Mouse (Mus musculus) stomach, embryonic 16.5 days (tissue): ENCODE measurements at regions not wholly inside any gene's neighbourhood (a gene's known extent, or its start where the extent isn't known, plus 50 kb on each side); places are given as distances from the start of the nearest gene placed in this dataset.

Source experiments
- ATAC-seq: fragments of 200-750 bp; cut with Nextera tagmentation; 2 replicates; pipeline ENCODE4 v1.8.0; 2017; ENCODE audit warnings: moderate number of reproducible peaks, moderate TSS enrichment; ENCODE audit not compliant: insufficient read depth, low FRiP score
- H3K27ac ChIP-seq: fragments of 300-500 bp; sonication (generic); 2 replicates; pipeline ENCODE4 v1.5.1; 2014; ENCODE audit warnings: low read length
- H3K27me3 ChIP-seq: fragments of 300-500 bp; sonication (generic); 2 replicates; pipeline ENCODE4 v1.6.1; 2014; ENCODE audit warnings: low read length, control low read depth, mixed read lengths; ENCODE audit not compliant: control insufficient read depth, insufficient read depth
- H3K36me3 ChIP-seq: fragments of 300-500 bp; sonication (generic); 2 replicates; pipeline ENCODE4 v1.6.1; 2014; ENCODE audit warnings: low read length; ENCODE audit not compliant: control insufficient read depth, insufficient read depth
- H3K4me1 ChIP-seq: fragments of 300-500 bp; sonication (generic); 2 replicates; pipeline ENCODE4 v1.6.1; 2014; ENCODE audit warnings: low read length, control low read depth, mixed read lengths; ENCODE audit not compliant: control insufficient read depth, insufficient read depth
- H3K4me2 ChIP-seq: fragments of 300-500 bp; sonication (generic); 2 replicates; pipeline ENCODE4 v1.6.1; 2014; ENCODE audit warnings: low read depth, low read length, mixed read lengths
- H3K4me3 ChIP-seq: fragments of 300-500 bp; sonication (generic); replicated peaks from 2 replicates; pipeline ENCODE4 v1.5.1; 2014; ENCODE audit warnings: mild to moderate bottlenecking, low read length
- H3K9ac ChIP-seq: fragments of 300-500 bp; sonication (generic); 2 replicates; pipeline ENCODE4 v1.6.1; 2014; ENCODE audit warnings: low read length
- H3K9me3 ChIP-seq: fragments of 300-500 bp; sonication (generic); replicated peaks from 2 replicates; pipeline ENCODE4 v1.6.1; 2016; ENCODE audit warnings: low read length, control low read depth; ENCODE audit not compliant: control insufficient read depth
- WGBS: fragments of 180-500 bp; shearing (Covaris S2); extraction: QIAGEN DNeasy Blood & Tissue Kit; methylation state at CpG from one replicate; pipeline ENCODE4 v1.1.7; 2014; 5-methylcytosine and 5-hydroxymethylcytosine counted together

DNA sequence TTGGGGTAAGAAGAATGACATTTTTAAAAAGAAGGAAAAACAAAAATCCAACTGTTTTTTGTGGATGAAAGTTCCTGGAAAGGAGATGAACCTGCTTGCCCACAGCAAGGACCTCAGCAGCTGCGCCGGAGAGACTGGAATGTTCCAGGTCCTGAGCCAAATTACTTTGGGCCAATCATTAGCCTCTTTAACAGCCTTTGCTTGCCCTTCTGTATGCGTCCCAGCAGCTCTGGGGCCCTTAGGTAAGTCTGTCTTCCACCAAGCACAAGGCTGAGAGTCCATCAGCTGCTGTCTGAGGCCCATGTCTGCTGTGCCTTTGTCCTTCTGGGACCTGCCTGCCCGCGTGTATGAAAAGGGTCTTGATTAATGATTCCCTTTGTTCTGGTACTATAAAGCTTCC is 71.4 kb upstream of the Armc2 start:
- 35% methylated on average over 5 of the region's 5 CpGs for WGBS
- Histone ChIP-seq H3K4me1 (peaks cover 22% of the 10 kb centered on the region), H3K9me3 (no peaks in the 10 kb centered on the region), H3K9ac (no peak overlapping the region), H3K4me3 (no peak overlapping the region), H3K27ac (peak overlapping the region; percentile 77), H3K27me3 (no peaks in the 10 kb centered on the region), H3K36me3 (no peaks in the 10 kb centered on the region), H3K4me2 (no peak overlapping the region)
- 0 out of 2 replicates have a peak, but pooled peaks have one; percentile 27 for ATAC-seq

- no peaks in the 10 kb centered on the region for H3K27me3 ChIP-seq
- peak; percentile 41; the same call in 1 of the 2 replicates for ATAC-seq
- H3K9me3 ChIP-seq = no peaks in the 10 kb centered on the region
- H3K36me3 ChIP-seq = no peaks in the 10 kb centered on the region
- H3K4me2 ChIP-seq = peak overlapping the region; percentile 18; the same call in 1 of the 2 replicates
- H3K4me1 ChIP-seq = peaks cover 22% of the 10 kb centered on the region
- WGBS = 1% methylated on average over 3 of the region's 3 CpGs
- no peak overlapping the region for H3K4me3 ChIP-seq
- H3K27ac ChIP-seq = peak overlapping the region; percentile 77
- peak overlapping the region; percentile 55 for H3K9ac ChIP-seq
Measured at GRCm38 (mm10) chr10:42089235-42089625, 71.0 kb upstream of the Armc2 start.

- Histone ChIP-seq H3K36me3 (no peaks in the 10 kb centered on the region), H3K27me3 (no peaks in the 10 kb centered on the region), H3K9ac (peak overlapping the region; percentile 55), H3K4me2 (peak overlapping the region; percentile 18; the same call in 1 of the 2 replicates), H3K4me1 (peaks cover 22% of the 10 kb centered on the region), H3K27ac (peak overlapping the region; percentile 77), H3K9me3 (no peaks in the 10 kb centered on the region), H3K4me3 (no peak overlapping the region)
- ATAC-seq = no peak
- WGBS = 40% methylated on average over 14 of the region's 14 CpGs
Measured at GRCm38 (mm10) chr10:42088570-42089234, 70.5 kb upstream of the Armc2 start.

GRCm38 (mm10) chr10:42087906-42088305 is 69.7 kb upstream of the Armc2 start:
- H3K4me1 ChIP-seq = peaks cover 22% of the 10 kb centered on the region
- H3K4me2 ChIP-seq = no peak overlapping the region
- 86% methylated on average over 3 of the region's 3 CpGs for WGBS
- H3K9me3 ChIP-seq = no peaks in the 10 kb centered on the region
- H3K27me3 ChIP-seq = no peaks in the 10 kb centered on the region
- H3K4me3 ChIP-seq = no peak overlapping the region
- H3K27ac ChIP-seq = no peak overlapping the region
- no peak for ATAC-seq
- no peak overlapping the region for H3K9ac ChIP-seq
- H3K36me3 ChIP-seq = no peaks in the 10 kb centered on the region

DNA sequence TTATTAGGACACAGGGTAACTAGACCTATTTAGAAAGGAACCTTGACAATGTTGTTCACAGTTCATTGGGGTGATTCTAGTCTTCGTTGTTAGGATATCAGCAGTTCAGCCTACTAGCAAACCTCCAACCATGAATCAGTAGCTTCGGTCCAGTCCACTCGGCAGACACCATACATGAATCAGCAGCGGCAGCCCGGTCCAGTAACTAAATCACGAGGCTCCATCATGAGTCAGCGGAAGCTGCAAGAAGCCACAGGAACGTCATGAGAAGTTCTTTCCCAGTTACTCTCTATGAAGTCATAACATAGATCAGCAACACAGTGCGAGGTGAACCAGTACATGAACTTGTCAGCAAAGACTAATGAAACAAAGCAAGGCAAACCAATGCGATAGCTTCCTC is 68.4 kb upstream of the Armc2 start:
- Histone ChIP-seq H3K27ac (no peak overlapping the region), H3K4me3 (no peak overlapping the region), H3K9me3 (no peaks in the 10 kb centered on the region), H3K9ac (no peak overlapping the region), H3K36me3 (no peaks in the 10 kb centered on the region), H3K4me1 (peaks cover 20% of the 10 kb centered on the region), H3K4me2 (no peak overlapping the region), H3K27me3 (no peaks in the 10 kb centered on the region)
- no peak for ATAC-seq
- 90% methylated on average over 10 of the region's 10 CpGs for WGBS

- Histone ChIP-seq H3K4me2 (no peak overlapping the region), H3K4me1 (peaks cover 14% of the 10 kb centered on the region), H3K27ac (no peak overlapping the region), H3K9me3 (no peaks in the 10 kb centered on the region), H3K36me3 (no peaks in the 10 kb centered on the region), H3K27me3 (no peaks in the 10 kb centered on the region), H3K9ac (no peak overlapping the region), H3K4me3 (no peak overlapping the region)
- ATAC-seq = no peak
- 75% methylated on average over 2 of the region's 2 CpGs for WGBS
Measured at GRCm38 (mm10) chr10:42085295-42085694, 67.1 kb upstream of the Armc2 start.

DNA sequence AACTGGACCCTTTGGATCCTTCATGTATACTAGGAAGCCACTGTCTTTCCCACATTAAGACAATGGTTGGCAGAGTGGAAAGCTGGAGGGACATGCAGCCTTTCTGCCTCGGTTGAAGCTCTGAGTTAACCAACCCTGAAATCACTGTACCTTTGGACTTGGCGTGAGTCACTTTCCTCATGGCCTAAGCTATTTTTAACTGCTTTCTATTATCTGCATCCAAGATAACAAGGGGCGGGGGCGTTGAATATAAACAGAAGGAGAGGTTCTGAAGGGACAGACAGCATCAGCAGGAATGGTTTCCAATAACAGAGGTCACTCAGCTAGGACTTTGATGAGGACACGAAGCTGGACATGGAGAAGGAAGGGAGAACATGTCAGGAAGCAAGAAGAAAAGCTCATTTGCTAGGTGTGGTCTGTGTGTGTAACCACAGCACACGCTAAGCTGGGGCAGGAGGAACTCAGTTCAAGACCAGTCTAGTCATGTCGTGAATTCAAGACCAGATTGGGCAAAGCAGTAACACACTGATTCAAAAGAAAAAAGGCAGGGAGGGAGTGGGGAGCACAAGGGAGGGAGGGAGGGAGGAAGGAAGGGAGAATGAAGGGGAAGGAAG is 64.1 kb upstream of the Armc2 start:
- Histone ChIP-seq H3K9ac (no peak overlapping the region), H3K36me3 (no peaks in the 10 kb centered on the region), H3K27ac (peak overlapping the region; percentile 58; the same call in 1 of the 2 replicates), H3K9me3 (no peaks in the 10 kb centered on the region), H3K4me3 (no peak overlapping the region), H3K27me3 (no peaks in the 10 kb centered on the region), H3K4me2 (no peak overlapping the region), H3K4me1 (no peaks in the 10 kb centered on the region)
- WGBS = 34% methylated on average over 7 of the region's 7 CpGs
- ATAC-seq = peak; percentile 66; the same call in 1 of the 2 replicates

DNA sequence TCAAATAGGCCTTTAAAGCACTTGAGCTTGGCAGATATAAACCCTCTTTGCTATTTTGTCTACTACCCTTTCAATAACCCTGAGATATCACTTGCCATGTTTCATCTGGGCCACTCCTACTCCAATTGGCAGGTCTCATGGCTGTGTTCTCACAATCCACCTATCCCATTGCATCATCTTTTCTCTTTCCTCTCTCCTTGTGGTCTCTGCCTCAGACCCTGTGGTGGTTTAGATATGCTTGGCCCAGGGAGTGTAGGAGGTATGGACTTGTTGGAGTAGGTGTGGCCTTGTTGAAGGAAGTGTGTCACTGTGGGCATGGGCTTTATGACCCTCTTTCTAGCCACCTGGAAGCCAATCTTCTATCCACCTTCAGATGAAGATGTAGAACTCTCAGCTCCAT is 61.5 kb upstream of the Armc2 start:
- Histone ChIP-seq H3K36me3 (no peaks in the 10 kb centered on the region), H3K27ac (no peak overlapping the region), H3K4me3 (no peak overlapping the region), H3K9ac (no peak overlapping the region), H3K4me1 (no peaks in the 10 kb centered on the region), H3K27me3 (no peaks in the 10 kb centered on the region), H3K4me2 (no peak overlapping the region), H3K9me3 (no peaks in the 10 kb centered on the region)
- ATAC-seq = no peak

DNA sequence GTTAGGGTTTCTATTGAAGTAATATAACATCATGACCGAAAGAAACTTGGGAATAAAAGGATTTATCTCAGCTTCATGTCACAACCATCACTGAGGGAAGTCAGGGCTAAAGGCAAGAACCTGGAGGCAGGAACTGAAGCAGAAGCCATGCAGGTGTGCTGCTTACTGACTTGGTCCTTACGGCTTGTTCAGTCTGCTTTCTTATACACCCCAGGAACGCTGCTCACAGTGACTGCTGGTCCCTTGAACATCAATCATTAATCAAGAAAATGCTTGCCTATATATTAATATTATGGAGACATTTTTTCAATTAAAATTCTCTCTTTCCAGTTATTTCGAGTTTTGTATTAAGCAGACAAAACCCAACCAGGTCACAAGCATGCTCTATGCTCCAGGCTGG is 58.5 kb upstream of the Armc2 start:
- Histone ChIP-seq H3K36me3 (no peaks in the 10 kb centered on the region), H3K27ac (no peak overlapping the region), H3K4me1 (peaks cover 9% of the 10 kb centered on the region; the same call in 1 of the 2 replicates), H3K4me3 (no peak overlapping the region), H3K9ac (no peak overlapping the region), H3K4me2 (no peak overlapping the region), H3K27me3 (no peaks in the 10 kb centered on the region), H3K9me3 (no peaks in the 10 kb centered on the region)
- 77% methylated on average over 4 of the region's 4 CpGs for WGBS
- ATAC-seq = no peak
